Mouse (Mus musculus) lung, adult 2 months (tissue): Measurements from ENCODE around the gene Bbof1.

Experiments
- CTCF ChIP-seq: fragments of 200-500 bp; IDR thresholded peaks from 2 replicates; pipeline ENCODE4 v1.5.1; 2011; ENCODE audit warnings: mild to moderate bottlenecking, low read length, control low read depth; ENCODE audit not compliant: insufficient read depth
- POLR2A ChIP-seq: fragments of 200-500 bp; IDR thresholded peaks from 2 replicates; pipeline ENCODE4 v1.6.1; 2011; ENCODE audit warnings: low read depth, mild to moderate bottlenecking, control low read depth, low read length, borderline replicate concordance; ENCODE audit errors: extremely low read depth

GRCm38 (mm10) chr12:84442526-84442925 is 33.7 kb downstream of the Bbof1 start:
- TF ChIP-seq POLR2A (no peak), CTCF (no peak)
